Mouse (Mus musculus) adrenal gland (tissue): Measurements from ENCODE around the gene Mical3.

ENCODE experiments used
- intact Hi-C: fragments of 180-260 bp; cut with DNase I; formaldehyde crosslinking; loops from one replicate; pipeline ENCODE4 v1.15.1; 2025

Mical3 gene

DNA sequence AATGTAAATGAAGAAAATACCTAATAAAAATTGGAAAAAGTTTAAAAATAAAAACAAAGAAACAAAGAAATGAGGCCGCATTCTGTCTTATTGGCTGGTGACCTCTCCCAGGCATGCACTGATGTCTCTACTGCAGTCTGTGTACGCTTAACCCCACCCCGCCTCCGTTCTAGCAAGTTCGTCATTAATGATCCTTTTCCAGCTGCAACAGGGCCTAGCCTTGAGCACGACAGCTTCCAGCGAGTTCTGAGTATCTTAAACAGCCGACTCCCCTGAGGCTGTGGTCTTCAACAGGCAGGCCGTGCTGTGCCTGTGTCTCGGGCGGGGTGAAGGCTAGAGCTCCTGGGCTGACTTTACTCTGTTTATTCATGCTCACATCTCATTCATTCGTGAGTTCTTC lies 154.7 kb downstream of the Mical3 start:
- intact Hi-C loops: no loop called here

DNA sequence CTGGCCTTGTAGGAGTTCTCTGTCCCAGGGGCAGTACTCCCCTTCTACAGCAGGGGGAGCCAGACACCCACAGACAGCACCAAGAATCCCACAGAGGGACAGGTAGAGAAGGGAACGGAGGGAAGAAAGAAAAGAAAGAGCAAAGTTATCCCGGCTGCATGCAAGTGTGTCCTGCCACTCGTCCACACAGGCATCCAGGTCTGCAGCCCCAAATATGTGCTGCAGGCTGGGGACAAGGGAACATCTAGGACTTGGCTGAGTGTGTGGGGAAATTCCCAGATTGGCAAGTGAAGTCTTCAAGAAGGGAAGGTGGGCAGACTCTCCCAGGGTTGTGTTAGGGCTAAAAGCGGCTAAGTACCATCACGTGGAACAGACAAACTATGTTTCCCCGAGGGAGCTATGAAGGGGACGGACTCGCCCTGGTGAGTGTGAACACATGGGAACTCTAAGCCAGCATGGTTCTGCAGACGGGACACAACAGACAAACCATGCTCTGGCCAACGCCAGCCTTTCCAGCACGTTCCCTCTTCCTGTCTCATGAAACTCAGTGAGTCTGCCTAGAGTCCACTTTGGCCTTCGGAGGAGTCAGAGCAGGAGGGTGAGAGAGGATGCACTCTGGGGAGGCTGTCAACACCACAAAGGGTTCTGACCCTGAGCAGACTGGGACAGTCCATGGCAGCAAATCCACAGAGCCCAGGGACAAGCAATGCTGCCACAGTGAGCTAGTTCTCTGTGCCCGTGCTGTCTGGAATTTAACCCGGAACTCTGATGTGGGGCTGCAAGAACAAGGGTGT lies 158.8 kb downstream of the Mical3 start:
- intact Hi-C loops: loop anchor here (1.0 to 2.0 kb wide), 2 partner anchors 159 to 205 kb away; partner anchors contain the start of gene Mical3

DNA sequence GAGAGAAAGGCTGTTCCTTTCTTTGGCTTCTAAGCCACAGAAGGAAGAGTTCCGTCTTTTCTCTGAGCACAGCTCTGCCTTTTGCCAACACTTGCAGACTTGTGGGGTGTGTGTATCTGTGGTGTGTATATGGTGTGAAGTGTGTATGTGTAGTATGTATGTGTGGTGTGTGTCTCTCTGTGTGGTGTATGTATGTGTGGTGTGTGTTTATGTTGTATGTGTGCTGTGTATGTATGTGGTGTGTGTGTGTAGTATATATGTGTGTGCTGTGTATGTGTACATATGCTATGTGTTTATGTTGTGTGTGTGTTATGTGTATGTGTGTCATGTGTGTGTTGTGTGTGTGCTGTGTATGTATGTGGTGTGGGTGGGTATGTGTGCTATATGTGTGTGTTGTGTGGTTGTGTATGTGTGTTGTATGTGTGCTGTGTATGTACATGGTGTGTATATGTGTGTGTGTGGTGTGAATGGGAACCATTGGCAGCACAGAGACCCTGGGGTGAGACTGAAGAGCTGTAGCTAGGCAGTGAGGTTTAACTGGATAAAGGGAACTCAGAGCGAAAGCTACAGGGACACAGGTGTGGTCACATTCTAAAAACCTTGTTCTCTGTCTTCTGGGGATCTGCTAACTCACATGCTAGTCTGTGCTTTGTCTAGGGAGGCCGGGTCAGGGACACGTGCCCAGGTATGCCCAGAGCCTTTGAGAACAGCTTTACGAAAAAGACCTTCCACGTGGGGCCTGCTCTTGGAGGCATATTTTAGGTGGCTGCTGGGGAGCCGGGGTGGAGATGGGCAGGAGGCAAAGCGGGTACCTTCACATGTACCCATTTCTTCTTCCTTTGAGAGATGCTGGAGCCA lies 159.6 kb downstream of the Mical3 start:
- intact Hi-C loops: loop anchor here (1.0 to 2.0 kb wide), 2 partner anchors 160 to 206 kb away; partner anchors contain the start of gene Mical3

DNA sequence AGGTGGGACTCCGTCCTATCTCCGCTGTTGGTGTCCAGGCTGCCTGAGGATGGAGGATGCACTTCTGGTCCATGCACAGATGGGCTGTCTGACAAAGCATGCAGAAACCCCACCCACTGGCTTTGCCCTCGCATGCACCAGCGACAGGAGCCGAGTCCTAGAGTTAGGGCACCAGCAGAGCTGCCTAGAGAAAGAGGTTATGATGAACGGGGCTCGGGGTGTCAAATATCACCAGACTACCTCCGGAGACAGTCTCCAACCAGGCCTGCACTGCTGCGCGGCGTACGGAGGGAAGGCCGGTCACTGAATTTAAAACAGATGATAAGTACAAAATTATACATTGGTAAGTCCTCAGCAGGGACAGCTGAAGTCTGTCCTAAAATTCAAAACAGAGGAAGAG lies 165.0 kb downstream of the Mical3 start:
- intact Hi-C loops: no loop called here

DNA sequence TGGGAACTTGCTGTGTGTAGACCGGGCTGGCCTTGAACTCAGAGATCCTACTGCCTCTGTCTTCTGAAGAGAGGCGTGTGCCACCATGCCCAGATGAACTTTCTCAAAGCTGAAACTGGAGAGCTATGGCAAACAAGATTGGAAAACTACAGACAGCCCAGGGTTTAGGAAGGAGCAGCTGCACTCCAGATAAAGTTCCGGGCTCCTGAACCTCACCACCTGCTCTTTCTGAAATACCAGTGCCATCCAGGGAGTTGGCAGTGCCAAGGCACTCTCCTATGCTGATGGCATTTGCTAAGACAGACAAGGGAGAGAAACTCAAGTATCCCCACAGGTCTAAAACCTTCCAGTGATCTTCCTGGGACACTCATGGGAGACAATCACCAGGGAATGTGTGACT lies 166.6 kb downstream of the Mical3 start:
- intact Hi-C loops: no loop called here

DNA sequence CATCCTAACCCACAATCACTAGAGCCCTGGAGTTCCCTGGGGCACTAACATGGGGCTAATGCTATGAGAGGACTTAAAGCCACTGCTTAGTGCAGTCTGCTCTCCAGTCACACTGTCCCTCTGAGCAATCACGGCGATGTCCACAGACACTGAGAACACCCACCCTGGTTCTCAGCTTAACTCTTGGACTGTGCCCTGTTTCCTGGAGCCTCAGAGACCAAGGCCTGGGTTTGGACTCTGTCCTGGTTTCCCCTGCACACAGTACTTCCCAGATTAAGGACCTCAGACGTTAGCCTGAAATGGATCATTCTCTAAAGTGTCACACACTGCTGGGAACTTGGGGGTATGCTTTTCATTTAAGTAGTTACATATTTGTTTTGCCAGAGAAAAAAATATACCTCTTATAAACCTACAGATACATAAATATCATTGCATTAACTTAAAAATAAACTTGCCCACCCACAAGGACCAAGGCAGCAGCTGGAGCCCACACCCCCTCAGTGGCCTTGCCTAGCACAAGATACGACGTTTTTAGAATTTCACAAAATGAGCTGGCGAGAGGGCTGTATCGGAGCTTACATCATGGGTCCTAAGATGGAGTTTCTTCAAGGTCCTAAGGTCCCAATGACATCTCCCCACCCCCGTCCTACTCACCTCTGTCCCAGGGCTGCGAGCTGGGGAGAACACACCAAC lies 170.3 kb downstream of the Mical3 start:
- intact Hi-C loops: no loop called here

DNA sequence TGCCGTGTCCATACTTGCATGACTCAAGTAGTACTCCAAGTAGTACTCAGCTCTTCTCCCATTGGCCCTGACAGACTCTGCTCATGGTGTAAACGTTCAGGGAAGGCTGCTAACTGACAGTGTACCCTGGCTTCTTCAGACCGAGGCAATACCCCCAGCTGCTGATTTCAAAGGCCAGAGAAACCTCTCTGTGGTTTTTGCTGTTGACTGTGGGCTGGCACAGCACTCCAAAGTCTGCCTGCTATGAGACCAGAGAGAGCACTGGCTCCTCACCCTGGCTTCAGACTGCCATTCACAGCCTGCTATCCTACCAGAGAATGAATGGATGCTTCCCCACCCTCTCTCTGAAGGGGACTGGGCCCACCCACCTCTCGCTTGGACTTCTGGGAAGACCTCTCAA lies 173.5 kb downstream of the Mical3 start:
- intact Hi-C loops: no loop called here

DNA sequence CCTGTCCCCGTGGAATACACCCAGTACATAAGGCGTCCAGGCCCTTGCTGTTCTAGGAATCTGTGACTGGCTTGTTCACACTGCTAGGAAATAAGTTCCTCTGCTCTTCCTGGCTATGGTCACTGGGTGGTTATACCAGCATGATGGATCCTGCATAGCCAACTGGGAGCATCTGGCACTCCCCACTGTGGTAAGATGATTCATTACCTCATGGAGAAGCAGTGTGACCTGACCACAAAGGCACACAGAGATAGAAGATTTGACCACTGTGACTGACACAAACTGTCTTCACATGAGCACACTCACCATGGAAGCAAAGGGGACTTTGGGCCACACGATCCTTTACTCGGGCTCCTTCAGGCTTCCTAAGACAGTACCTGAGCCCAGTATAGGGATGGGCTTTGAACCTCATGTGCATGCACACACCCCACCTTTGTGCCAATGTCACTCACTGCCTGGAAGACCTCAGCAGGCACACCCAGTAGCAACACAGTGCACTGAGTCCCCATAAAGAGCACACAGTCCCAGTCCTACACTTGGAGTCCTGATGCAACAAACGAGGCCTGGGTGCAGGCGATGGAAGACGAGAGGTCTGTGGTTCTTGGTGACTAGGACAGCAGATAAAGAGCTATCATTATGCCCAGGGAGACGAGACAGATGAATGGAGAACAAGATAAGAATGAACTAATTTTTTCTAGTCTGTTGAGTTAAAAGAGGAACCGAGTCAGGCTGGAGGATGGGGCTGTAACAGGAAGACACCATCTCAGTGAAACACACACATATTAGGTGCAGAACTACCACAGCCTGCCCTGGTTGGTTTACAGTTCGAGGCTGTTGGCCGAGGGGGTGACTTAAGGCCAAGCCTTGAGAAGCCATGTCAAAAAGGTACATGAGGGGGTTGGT lies 174.3 kb downstream of the Mical3 start:
- intact Hi-C loops: no loop called here

DNA sequence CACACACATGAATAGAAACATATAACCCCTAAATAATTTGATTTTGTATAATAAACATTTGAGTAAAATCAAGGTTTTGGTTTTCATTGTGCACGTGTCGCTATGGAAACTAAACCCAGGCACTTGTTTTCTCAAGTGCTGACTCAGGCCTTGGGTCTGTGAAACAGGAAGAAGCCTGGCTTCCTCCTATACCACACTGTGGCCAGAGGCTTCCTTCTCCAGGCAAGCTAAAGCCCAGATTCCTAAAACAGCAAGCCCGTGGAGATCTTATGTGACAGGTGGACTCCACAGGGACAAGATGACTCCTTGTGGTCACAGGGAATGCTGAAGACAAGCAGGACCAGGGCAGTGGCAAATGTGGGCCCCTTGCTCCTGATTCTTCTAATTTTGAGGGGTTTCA lies 175.6 kb downstream of the Mical3 start:
- intact Hi-C loops: no loop called here

DNA sequence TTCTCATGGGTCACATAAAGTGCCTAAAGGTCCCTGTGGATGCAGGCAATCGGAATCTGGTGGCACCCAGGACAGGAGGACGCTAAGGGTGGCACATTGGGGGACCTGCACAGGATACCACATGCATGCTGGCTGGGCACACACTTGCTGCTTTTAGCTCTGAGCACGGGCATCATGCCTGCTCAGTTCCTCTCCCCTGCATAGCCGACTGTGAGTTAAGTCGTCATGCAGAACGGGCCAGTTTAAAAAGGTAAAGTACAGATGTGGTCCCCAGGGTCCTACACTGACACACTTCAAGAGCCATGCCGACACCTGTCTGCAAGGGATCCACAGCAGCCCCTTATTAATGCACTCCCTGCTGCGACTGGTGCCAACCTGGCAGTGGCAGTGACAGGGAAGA lies 176.6 kb downstream of the Mical3 start:
- intact Hi-C loops: no loop called here

DNA sequence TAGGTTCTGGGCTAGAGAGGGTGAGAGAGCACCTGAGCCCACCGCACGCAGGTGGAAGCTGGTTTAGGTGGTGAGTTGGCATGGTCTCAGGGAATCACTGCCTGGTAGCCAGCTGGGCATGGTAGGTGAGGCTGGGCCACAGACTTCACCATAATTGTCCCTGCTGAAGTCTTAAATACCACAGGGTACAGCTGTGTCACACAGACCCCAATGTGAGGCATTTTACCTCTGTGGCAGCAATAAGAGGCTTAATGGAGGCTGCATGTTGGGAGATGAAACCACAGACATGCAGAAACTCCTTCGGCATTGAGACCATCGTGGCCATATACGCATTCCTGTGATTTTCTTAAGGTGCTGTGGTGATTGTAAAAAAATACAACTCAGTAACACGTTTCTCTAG lies 178.3 kb downstream of the Mical3 start:
- intact Hi-C loops: no loop called here

DNA sequence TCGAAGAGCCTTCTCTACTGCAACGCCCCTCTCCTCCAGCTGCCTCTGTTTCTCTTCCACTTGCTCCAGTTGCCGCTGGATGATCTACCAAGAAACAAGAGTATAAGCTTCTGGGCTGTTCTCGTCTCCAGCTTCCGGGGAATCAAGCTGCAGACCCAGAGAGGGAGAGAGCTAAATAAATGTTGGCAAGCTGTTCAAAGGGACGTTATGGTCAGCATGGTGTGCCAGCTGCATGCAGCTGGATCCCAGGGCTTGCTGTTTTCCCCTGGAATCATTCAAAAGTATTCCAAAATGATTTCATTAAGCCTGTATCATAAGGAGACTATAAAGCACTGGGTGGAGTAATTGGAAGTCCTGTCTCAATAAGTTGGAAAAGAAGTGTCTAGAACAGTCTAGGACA lies 179.5 kb downstream of the Mical3 start:
- intact Hi-C loops: no loop called here

DNA sequence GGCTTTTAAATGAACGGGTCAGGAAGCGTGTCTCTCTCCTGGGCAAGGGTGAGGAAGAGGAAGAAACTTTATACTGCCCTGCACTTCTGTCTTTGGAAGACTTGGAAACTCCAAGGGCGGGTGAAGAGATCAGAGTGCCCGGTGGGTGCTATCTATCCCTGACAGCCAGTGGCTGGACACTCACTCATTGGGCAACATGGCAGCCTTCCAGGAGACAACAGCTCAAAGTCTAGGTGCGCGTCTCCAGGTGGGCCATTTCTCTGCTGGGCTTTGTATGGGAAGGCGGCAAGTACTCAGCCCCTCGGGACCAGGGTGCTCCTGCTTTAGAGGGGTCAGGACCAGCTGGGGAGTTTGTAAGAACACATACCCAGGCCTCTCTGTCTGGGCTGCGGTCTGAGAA lies 185.3 kb downstream of the Mical3 start:
- intact Hi-C loops: no loop called here

DNA sequence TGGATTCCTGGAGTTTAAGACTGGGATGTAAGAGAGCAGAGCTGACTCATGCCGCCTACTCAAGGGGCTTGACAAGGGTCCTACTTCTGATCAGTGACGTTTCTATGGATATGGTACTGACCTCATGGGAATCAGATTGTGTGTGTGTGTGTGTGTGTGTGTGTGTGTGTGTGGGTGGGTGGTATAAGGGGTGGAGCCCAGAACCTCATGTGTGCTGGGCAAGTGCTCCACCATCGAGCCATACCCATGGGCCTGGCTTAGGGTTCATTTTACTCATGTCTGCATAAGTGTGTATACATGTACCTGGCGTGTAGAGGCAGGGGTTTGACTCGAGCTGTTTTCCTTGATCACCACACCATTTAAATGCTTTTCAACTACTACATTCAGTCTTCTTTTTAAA lies 186.8 kb downstream of the Mical3 start:
- intact Hi-C loops: no loop called here

DNA sequence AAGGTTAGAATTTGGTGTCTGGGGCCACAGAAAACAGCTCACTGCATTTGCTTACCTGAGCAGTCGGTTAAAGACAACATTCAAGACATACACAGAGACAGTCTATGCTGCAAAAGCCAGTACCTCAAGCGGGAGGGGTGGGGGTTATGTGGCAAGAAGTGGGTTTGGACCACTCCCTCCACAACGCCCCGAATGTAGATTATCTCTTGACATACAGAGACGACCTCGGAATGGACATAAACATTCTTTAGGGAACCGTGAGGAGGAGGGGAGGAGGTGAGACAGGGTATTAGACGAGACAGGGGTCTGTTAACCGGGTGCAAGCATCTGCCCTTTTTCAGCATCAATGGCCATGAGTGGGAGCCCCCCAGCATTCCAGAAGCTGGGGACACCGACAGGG lies 187.2 kb downstream of the Mical3 start:
- intact Hi-C loops: no loop called here

DNA sequence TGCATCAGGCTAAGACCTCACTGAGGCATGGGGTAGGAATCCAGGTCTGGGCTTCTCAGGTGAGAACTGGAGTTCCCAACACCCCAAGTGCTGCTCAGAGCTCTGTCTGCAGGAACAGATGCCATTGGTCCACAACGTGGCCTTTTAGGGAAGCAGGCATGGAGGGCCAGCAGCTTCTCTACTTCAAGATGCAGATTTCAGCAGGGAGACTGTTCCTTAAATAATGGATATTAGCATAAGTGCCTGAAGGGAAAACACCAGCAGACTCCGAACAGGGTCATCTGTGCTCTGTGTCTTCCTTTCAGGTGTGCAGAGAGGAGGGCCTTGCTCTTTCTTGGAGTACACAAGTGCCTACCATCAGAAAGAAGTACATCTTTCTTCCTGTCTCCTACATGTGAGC lies 187.7 kb downstream of the Mical3 start:
- intact Hi-C loops: no loop called here

DNA sequence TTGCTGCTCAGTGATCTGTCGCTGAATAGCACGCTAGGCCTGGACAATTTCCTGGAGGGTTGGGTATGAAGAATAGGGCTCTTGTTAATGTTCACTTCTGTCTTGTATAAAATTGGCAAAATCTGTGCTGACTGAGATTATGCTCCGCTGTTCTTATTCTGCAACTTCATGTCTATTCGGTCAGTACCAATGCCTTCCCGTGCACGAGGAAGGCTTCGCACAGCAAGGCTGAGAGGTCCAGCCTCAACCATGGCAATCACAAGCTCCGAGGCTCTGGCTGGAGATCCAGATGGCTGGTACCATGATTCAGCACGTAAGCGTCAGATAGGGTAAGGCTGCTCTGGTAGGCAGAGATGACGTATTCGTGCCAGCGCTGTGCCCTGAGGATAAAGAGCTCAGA lies 189.2 kb downstream of the Mical3 start:
- intact Hi-C loops: no loop called here

DNA sequence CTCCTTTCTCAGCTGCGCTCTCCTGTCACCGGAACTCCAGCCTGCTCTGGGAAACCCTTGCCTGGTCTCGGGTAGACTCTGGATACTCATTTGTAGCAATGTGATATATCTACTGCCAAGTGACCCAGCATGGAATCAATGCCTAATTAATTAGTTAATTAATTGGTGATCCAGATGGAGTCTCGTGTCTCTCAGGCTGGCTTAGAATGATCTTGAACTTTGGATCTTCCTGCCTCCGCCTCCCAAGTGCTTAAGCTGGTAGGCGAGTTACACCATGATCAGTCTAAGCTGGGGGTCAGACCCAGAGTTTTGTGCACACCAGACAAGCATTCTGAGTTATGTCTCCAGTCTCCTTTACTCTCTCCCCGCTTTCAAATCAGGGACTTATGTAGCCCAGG lies 189.7 kb downstream of the Mical3 start:
- intact Hi-C loops: no loop called here

DNA sequence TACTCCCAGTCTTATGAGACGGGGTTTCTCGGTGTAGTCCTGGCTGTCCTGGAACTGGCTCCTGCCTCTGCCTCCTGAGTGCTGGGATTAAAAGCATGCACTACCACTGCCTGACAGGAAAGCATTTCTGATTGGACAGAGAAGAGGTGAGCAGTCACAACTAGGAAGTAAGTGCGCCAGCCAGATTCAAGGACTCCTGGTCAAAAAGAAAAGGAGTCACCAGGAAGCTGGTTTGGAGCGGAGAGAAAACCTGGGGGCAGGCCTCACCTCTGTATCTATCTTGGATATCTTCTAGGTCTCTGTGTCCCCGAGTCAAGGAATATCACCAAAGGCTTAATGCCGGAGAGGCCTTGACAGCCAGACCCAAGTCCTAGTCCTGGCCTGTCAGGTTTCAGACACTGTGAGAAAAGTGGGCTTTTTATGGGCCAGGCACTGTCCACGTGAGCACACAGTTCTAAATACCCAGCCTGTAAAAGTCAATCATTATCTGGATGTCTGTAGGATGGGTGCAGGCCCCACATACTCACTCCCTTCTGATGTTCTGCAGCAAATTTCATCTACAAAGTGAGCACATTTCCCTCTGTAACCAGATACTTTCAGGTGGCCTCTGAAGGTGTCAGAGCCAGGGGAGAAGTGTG lies 190.2 kb downstream of the Mical3 start:
- intact Hi-C loops: no loop called here

DNA sequence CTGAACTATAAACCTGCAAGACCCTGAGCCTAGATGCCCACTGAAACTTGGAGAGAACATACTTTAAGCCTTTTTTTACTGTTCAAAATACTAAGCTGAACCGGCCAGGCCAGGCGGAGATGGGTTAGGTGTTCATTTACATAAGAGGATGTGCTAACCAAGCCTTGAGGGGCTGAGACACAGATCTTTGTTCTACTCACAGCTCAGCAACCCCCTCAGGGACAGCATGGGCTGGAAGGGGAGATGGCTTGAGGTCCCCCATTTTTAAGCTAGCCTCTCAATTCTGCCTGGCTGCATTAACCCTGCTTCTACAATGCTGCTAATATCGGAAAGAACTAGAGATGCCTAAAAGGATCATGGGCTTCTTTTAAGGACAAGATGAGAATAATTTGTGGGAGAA lies 191.0 kb downstream of the Mical3 start:
- intact Hi-C loops: no loop called here
